8 mouse cellular contexts compared by ENCODE assay signal in genomic region chr11:117357916-117358639, GRCm38 (mm10).
DNase-seq lines count a peak whose midpoint lies in the region; ATAC-seq and TF ChIP-seq lines count a peak whose summit lies in the region.

No protein-coding gene starts in this region.

- peak; percentile 49 for ATAC-seq in kidney, embryonic 16.5 days (ENCODE audit: low FRiP score, low TSS enrichment)

- peak; percentile 96 for DNase-seq in B cell, adult 2 months
- peak; percentile 95 for DNase-seq in heart, embryonic 10.5 days (ENCODE audit: low spot score)
- peak; percentile 91 for DNase-seq in liver
- DNase-seq in naive thymus-derived CD4-positive, alpha-beta T cell, adult 2 months (ENCODE audit: low read depth): peak; percentile 98
- peak; percentile 97 for DNase-seq in splenic B cell, adult 2 months (ENCODE audit: low read depth, low spot score)

- no peaks in the 10 kb centered on the region for H3K4me1 ChIP-seq in bone marrow, adult 2 months (ENCODE audit: control insufficient read depth, insufficient read depth, low read length)
- H3K4me1 ChIP-seq in embryonic fibroblast, embryonic 13.5 days (ENCODE audit: control insufficient read depth, insufficient read depth, low read length): no peaks in the 10 kb centered on the region
- peaks cover 7% of the 10 kb centered on the region; the same call in 1 of the 2 replicates for H3K4me1 ChIP-seq in heart, embryonic 10.5 days
- no peaks in the 10 kb centered on the region for H3K4me1 ChIP-seq in kidney, embryonic 16.5 days (ENCODE audit: insufficient read depth, low read length)

- H3K27me3 ChIP-seq in heart, embryonic 10.5 days (ENCODE audit: insufficient read depth, poor library complexity, severe bottlenecking): no peaks in the 10 kb centered on the region
- no peaks in the 10 kb centered on the region for H3K27me3 ChIP-seq in kidney, embryonic 16.5 days (ENCODE audit: insufficient read depth, low read length)
- no peaks in the 10 kb centered on the region for H3K27me3 ChIP-seq in splenic B cell, adult 2 months (ENCODE audit: control insufficient read depth, insufficient read depth, low read length, poor library complexity, severe bottlenecking)

- no peak overlapping the region for H3K4me3 ChIP-seq in bone marrow, adult 2 months (replicated peaks; ENCODE audit: control insufficient read depth, low read depth, low read length)
- H3K4me3 ChIP-seq in embryonic fibroblast, embryonic 13.5 days (ENCODE audit: insufficient read depth, low read length): no peak overlapping the region
- no peak overlapping the region for H3K4me3 ChIP-seq in heart, embryonic 10.5 days
- H3K4me3 ChIP-seq in kidney, embryonic 16.5 days (ENCODE audit: low read length): no peak overlapping the region

- H3K9ac ChIP-seq in kidney, embryonic 16.5 days (replicated peaks; ENCODE audit: low read length): no peak overlapping the region

- no peak overlapping the region for H3K27ac ChIP-seq in bone marrow, adult 2 months (ENCODE audit: control insufficient read depth, insufficient read depth, low read depth, low read length, poor library complexity)
- H3K27ac ChIP-seq in embryonic fibroblast, embryonic 13.5 days (ENCODE audit: insufficient read depth, low read length): no peak overlapping the region
- no peak overlapping the region for H3K27ac ChIP-seq in heart, embryonic 10.5 days
- no peak overlapping the region for H3K27ac ChIP-seq in kidney, embryonic 16.5 days (ENCODE audit: low read length)

- WGBS in bone marrow, adult 2 months: 44% methylated on average over 8 of the region's 8 CpGs
- 38% methylated on average over 8 of the region's 8 CpGs for WGBS in heart, embryonic 10.5 days
- WGBS in kidney, embryonic 16.5 days: 39% methylated on average over 8 of the region's 8 CpGs

- TF ChIP-seq POLR2A in bone marrow, adult 2 months (IDR thresholded peaks at IDR 0.05; ENCODE audit: borderline replicate concordance, control insufficient read depth, low read depth, low read length): no peak
- no peak for TF ChIP-seq POLR2A in embryonic fibroblast, embryonic 13.5 days (IDR thresholded peaks at IDR 0.05; ENCODE audit: low read depth, low read length)

- TF ChIP-seq CTCF in bone marrow, adult 2 months (IDR thresholded peaks at IDR 0.05; ENCODE audit: control insufficient read depth, insufficient read depth, low read length): peak; percentile 97
- peak; percentile 86 for TF ChIP-seq CTCF in embryonic fibroblast, embryonic 13.5 days (IDR thresholded peaks at IDR 0.05; ENCODE audit: borderline replicate concordance, insufficient read depth, low read length)

- no peak overlapping the region for H3K4me2 ChIP-seq in kidney, embryonic 16.5 days (replicated peaks; ENCODE audit: low read depth, low read length)

- H3K36me3 ChIP-seq in heart, embryonic 10.5 days: peaks cover 98% of the 10 kb centered on the region
- peaks cover 73% of the 10 kb centered on the region for H3K36me3 ChIP-seq in kidney, embryonic 16.5 days (ENCODE audit: insufficient read depth, low read length)
- H3K36me3 ChIP-seq in splenic B cell, adult 2 months (ENCODE audit: control insufficient read depth, insufficient read depth, low read length, poor library complexity, severe bottlenecking): peaks cover 2% of the 10 kb centered on the region

- no peaks in the 10 kb centered on the region for H3K9me3 ChIP-seq in heart, embryonic 10.5 days
- no peaks in the 10 kb centered on the region for H3K9me3 ChIP-seq in kidney, embryonic 16.5 days (ENCODE audit: low read length)
